Mouse (Mus musculus) liver, adult 2 months (tissue): ENCODE measurements at regions not wholly inside any gene's neighbourhood (a gene's known extent, or its start where the extent isn't known, plus 50 kb on each side); places are given as distances from the start of the nearest gene placed in this dataset.

Experiments used
- CTCF ChIP-seq: fragments of 200-500 bp; IDR thresholded peaks from 2 replicates; pipeline ENCODE4 v1.5.1; 2011; ENCODE audit warnings: low read depth, low read length, control low read depth
- POLR2A ChIP-seq: fragments of 200-500 bp; IDR thresholded peaks from 2 replicates; pipeline ENCODE4 v1.6.1; 2011; ENCODE audit warnings: low read length, control low read depth; ENCODE audit not compliant: insufficient read depth; ENCODE audit errors: extremely low read depth

- TF ChIP-seq CTCF = no peak
- TF ChIP-seq POLR2A = no peak
These were observed 779.1 kb downstream of the Hace1 start for GRCm38 (mm10) chr10:46356775-46357174.
